Mouse (Mus musculus) retina, embryonic 14.5 days (tissue): ENCODE measurements at regions not wholly inside any gene's neighbourhood (a gene's known extent, or its start where the extent isn't known, plus 50 kb on each side); places are given as distances from the start of the nearest gene placed in this dataset.
"Not testable (repeated sequence)": the region's sequence is repeated elsewhere in the genome, so short reads cannot be mapped to it uniquely, and the experiment has no call there.

Source experiments
- DNase-seq: peaks from one replicate; pipeline ENCODE4 v3.0.0-alpha.2; 2015; ENCODE audit warnings: low spot score

GRCm38 (mm10) chr12:92886394-92887075 is 1037.6 kb upstream of the Sel1l start:
- not testable (repeated sequence) for DNase-seq

GRCm38 (mm10) chr12:92884014-92884413 is 1035.1 kb upstream of the Sel1l start:
- not testable (repeated sequence) for DNase-seq

DNA sequence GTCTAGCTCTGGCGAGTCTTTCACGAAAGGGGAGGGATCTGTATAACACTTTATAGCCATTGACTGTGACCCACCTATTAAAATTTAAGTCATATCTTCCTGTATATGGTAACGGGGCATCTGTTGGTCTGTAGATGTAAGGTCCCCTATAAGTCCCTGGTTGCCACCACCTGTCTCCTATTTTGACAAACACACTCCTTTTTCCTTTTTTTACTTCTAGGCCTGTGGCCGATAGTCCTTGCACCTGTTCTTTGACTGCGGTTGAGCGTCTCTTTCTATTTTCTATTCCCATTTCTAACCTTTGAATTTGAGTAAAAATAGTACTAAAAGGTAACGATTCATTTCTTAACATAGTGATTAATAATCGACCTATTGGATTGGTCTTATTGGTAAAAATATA is 1034.1 kb upstream of the Sel1l start:
- DNase-seq = not testable (repeated sequence)

DNA sequence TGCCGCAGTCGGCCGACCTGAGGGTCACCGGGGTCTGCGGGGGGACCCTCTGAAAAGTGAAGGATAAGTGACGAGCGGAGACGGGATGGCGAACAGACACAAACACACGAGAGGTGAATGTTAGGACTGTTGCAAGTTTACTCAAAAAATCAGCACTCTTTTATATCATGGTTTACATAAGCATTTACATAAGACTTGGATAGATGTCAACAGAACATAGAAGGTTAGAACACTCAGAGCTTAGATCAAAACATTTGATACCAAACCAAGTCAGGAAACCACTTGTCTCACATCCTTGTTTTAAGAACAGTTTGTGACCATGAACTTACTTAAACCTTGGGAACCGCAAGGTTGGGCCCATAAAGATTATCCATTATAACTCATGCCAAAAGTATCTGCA is 1033.6 kb upstream of the Sel1l start:
- DNase-seq = not testable (repeated sequence)

DNA sequence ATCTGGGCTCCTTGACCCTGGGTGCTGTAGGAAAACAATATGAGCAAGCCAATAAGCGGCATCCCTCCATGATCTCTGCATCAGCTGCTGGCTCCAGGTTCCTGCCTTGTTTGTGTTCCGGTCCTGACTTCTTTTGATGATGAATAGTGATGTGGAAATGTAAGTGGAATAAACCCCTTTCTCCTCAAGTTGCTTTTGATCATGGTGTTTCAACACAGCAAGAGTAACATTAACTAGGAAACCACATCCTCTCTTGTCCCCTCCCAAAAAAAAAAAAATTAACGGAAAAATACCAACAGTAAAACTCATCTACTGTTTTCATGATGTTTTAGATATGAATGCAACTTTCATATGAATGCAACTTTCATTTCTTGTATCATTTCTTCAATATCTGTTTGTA is 1024.6 kb upstream of the Sel1l start:
- DNase-seq = no peak

DNA sequence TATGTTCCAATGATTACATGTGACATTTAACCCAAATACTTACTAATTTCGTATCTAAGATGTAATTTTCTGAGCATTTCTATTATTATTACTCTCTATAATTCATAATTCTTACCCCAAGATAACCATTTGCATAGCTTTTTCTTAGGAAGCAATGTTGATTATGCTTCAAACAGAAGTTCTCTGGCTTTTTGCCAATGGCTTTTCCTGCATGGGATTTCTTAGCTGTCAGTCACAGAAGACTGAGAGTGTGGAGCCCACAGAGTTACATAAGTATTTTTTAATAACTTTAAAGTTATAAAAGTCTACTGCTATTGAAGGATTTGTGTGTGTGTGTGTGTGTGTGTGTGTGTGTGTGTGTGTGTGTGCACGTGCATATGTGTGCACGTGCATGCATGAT is 1020.4 kb upstream of the Sel1l start:
- DNase-seq = no peak

DNA sequence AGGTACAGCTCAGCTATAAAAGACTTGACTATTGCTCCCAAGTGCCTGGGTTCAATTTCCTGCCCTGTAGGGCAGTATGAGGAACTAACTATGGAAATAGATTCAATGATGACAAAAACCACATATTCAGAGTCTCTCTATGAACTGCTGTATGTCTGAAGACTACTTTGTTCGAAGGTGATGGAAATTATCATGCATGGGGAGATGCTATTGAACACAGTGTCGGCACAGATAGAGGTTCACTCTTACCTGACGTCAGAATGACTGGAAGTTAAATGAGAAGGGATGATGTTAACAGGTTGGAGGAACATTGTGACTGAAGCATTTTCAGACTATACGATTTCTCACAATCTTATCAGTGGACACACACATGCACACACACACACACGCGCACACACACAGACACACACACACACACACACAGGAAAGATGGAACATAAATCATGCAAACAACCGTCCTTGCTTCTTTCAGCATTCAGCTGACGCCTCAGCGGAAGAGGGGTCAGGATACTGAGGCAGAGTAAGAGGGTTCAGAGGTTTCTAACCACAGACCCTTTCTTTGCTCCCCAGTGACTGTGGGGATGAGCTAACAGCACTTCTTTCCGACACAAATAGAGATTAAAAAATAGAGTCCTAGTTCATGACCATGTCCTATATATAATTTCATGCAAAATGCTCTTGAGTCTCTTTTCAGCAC is 974.3 kb upstream of the Sel1l start:
- DNase-seq = no peak

- DNase-seq = no peak
Measured at GRCm38 (mm10) chr12:92818610-92819009, 969.7 kb upstream of the Sel1l start.

- no peak for DNase-seq
Measured at GRCm38 (mm10) chr12:92801121-92801520, 952.2 kb upstream of the Sel1l start.

- DNase-seq = no peak
Measured at GRCm38 (mm10) chr12:92783362-92783761, 934.4 kb upstream of the Sel1l start.

GRCm38 (mm10) chr12:92779695-92780292 is 930.8 kb upstream of the Sel1l start:
- no peak for DNase-seq

- DNase-seq = no peak
Measured at GRCm38 (mm10) chr12:92775668-92776067, 926.7 kb upstream of the Sel1l start.

DNA sequence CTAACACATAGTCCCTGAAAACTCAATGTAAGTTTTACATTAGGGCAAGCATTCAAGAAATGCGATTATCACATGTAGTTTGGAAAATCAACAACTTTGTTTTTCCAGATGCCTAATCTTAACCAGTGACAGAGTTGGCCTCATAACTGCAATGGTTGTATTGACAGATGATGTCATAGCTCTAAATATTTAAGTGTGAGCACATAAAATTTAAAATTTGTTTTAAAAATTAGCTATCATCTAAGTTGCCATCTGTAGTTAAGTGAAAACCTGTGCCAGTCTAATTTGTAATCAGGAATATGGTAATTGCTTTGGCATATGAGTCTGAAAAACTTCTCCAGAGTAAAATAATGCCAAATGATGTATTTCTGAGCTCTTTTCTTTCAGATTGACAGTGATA is 899.6 kb upstream of the Sel1l start:
- no peak for DNase-seq

GRCm38 (mm10) chr12:92740818-92741217 is 891.9 kb upstream of the Sel1l start:
- DNase-seq = no peak

DNA sequence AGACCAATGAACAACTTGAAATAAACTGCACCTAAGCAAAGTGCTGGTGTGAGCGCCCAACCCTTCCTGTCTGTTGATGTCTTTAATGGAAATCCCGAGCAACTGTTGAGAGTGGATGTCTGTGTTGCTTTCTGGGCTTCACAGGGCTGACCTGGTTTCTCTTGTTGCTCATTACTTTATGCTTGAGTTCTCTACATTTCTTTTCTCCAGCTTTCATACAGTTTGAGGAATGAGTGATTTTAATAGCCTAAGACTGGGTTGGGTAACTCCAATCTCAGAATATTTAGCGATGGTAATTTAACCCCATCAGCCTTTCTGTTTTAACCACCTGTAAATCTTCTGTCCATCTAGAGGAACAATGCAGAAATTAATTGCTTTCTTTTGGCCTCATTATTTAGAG is 890.2 kb upstream of the Sel1l start:
- peak; percentile 70 for DNase-seq

DNA sequence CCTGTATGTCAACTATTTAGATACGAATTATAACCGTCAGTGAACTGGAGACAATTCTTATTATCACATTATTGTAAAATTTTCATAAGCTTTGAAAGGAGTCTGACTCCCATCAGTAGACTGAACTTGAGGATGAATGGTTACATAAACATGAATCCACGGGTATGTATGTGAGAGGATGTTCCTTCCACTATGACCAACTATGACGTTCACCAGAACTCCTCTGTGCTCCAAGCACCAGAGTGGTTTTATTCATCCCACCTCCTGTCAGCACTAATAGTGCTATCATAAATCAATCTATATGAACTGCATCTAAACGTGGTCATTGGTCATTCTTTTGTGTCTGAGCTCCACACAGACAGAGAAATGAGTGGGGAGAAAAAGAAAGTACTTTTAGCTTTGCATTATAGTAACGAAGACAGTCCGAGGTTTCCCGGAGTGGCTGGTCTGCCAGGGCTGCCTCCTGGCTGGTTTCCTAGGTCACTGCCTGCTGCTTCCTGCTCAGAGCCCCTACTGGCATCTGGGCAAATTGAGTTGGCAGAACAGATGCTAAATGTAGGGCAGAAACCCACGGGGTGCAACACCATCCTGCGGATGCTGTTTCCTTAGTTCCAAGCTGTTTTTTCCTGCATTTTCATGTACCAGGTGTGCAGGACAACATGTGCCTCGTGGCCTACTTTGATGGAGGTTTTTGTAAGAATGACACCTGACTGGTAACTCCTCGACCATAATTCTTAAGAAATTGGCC is 888.8 kb upstream of the Sel1l start:
- peak; percentile 70 for DNase-seq

GRCm38 (mm10) chr12:92723022-92723421 is 874.1 kb upstream of the Sel1l start:
- DNase-seq = no peak

DNA sequence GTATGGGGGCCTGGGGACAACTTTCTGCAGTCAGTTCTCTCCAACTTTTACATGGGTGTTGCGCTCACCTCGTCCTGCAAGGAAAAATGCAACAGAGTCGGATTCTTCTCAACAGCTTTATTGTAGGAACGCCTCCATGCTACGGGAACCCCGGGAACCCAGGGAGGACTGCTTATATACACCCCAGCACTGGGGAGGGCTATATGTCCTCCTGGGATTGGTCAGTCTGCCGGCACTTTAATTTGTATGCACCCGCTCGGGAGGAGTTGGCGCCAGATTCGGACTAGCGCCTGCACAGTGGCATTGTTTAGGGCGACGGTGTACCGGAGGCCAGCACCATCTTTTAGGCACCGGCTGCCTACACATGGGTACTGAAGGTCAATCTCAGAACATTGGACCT is 864.5 kb upstream of the Sel1l start:
- no peak for DNase-seq

- no peak for DNase-seq
Measured at GRCm38 (mm10) chr12:92708466-92708865, 859.5 kb upstream of the Sel1l start.

DNA sequence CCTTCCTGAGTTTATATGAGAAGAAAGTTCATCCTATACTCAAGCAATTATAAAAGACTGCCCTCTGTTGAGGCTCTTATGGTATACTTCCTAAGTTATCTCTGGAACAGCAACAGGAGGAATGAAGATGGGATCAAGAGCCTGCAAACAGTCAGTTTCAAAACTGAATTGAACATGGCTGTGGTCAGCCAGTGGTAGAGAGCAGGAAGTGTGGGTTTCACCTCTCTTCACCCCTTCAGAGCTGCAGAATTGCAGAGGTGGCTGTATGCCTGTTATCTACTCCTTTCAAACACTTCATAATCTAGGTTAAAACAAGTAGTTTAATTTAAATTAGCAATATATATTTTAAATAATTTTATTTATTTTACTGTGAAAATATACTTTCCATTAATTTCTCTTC is 854.8 kb upstream of the Sel1l start:
- no peak for DNase-seq

GRCm38 (mm10) chr12:92692956-92693355 is 844.0 kb upstream of the Sel1l start:
- DNase-seq = no peak

GRCm38 (mm10) chr12:92672396-92672795 is 823.4 kb upstream of the Sel1l start:
- no peak for DNase-seq

DNA sequence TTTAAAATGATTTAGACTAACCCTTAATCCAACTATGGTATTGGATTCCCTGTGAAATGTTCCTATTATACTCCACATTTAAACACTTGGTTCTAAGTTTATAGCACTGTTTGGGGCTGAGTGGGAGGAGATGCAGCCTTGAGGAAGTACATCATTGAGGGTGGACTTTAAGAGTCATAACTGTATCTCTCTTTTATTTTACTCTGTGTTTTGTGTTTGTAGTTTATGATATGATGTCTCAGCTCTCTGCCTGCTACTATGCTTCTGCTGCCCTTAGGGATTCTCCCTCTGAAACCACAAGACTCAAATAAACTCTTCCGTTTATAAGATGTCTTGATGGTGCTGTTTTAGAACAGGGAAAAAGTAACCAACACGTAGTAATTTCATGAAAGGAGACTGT is 797.7 kb upstream of the Sel1l start:
- no peak for DNase-seq
